Mouse (Mus musculus): Measurements from ENCODE around the gene Nos2.

The Nos2 gene

GRCm38 (mm10) chr11:78959367-78959766 lies 38.8 kb downstream of the Nos2 start:
- DNase-seq (ENCODE audit: low read depth), result no peak

GRCm38 (mm10) chr11:78959841-78960520 lies 39.4 kb downstream of the Nos2 start:
- DNase-seq (ENCODE audit: low read depth), result peak; percentile 85

- DNase-seq (ENCODE audit: low read depth), result no peak
Measured at GRCm38 (mm10) chr11:78961221-78961620, 40.6 kb downstream of the Nos2 start.

GRCm38 (mm10) chr11:78967371-78967770 lies 46.8 kb downstream of the Nos2 start:
- peak; percentile 75 for DNase-seq (ENCODE audit: low read depth)

- no peak for DNase-seq (ENCODE audit: low read depth)
Measured at GRCm38 (mm10) chr11:78968121-78968520, 47.5 kb downstream of the Nos2 start.

GRCm38 (mm10) chr11:78971096-78971495 lies 50.5 kb downstream of the Nos2 start:
- DNase-seq (ENCODE audit: low read depth), result no peak

- no peak for DNase-seq (ENCODE audit: low read depth)
Measured at GRCm38 (mm10) chr11:78971746-78972145, 51.2 kb downstream of the Nos2 start.

GRCm38 (mm10) chr11:78972328-78972727 lies 51.7 kb downstream of the Nos2 start:
- no peak for DNase-seq (ENCODE audit: low read depth)

GRCm38 (mm10) chr11:78972811-78973351 lies 52.3 kb downstream of the Nos2 start:
- DNase-seq (ENCODE audit: low read depth), result no peak

- peak; percentile 48 for DNase-seq (ENCODE audit: low read depth)
Measured at GRCm38 (mm10) chr11:78973381-78974150, 53.0 kb downstream of the Nos2 start.

- no peak for DNase-seq (ENCODE audit: low read depth)
Measured at GRCm38 (mm10) chr11:78976731-78977510, 56.3 kb downstream of the Nos2 start.

GRCm38 (mm10) chr11:78978176-78979019 lies 57.8 kb downstream of the Nos2 start:
- DNase-seq (ENCODE audit: low read depth), result peak; percentile 48

- no peak for DNase-seq (ENCODE audit: low read depth)
Measured at GRCm38 (mm10) chr11:78980083-78980634, 59.6 kb downstream of the Nos2 start.

GRCm38 (mm10) chr11:78982042-78982441 lies 61.5 kb downstream of the Nos2 start:
- DNase-seq (ENCODE audit: low read depth), result no peak

GRCm38 (mm10) chr11:78982513-78983291 lies 62.1 kb downstream of the Nos2 start:
- no peak for DNase-seq (ENCODE audit: low read depth)

GRCm38 (mm10) chr11:78983539-78983938 lies 63.0 kb downstream of the Nos2 start:
- no peak for DNase-seq (ENCODE audit: low read depth)

GRCm38 (mm10) chr11:78984483-78985177 lies 64.0 kb downstream of the Nos2 start, which contains the start of gene Lgals9:
Gene Lgals9, minus strand, starts transcription at chr11:78984946.
- peak; percentile 95 for DNase-seq (ENCODE audit: low read depth)

- no peak for DNase-seq (ENCODE audit: low read depth)
Measured at GRCm38 (mm10) chr11:78985505-78985904, 64.9 kb downstream of the Nos2 start.

GRCm38 (mm10) chr11:78986311-78987002 lies 65.9 kb downstream of the Nos2 start:
- DNase-seq (ENCODE audit: low read depth), result no peak

Measured in NIH3T3 (cell line).